Mouse (Mus musculus) neural tube, embryonic 13.5 days (tissue): ENCODE data around the gene Mybl2. TPM values are rescaled to one million over a fixed set of nuclear protein-coding genes. Genes with fewer than 3 reads are reported as not detected.
"Not testable (repeated sequence)": the region's sequence is repeated elsewhere in the genome, so short reads cannot be mapped to it uniquely, and the experiment has no call there.

Experiments used
- ATAC-seq: fragments of 200-750 bp; cut with Nextera tagmentation; 2 replicates; pipeline ENCODE4 v1.8.0; 2017; ENCODE audit warnings: low read depth, mild to moderate bottlenecking, moderate TSS enrichment, moderate library complexity
- H3K27ac ChIP-seq: fragments of 300-500 bp; sonication (generic); replicated peaks from 2 replicates; pipeline ENCODE4 v1.5.1; 2015; ENCODE audit warnings: moderate library complexity, mild to moderate bottlenecking, inconsistent platforms
- H3K27me3 ChIP-seq: fragments of 300-500 bp; sonication (generic); 2 replicates; pipeline ENCODE4 v1.6.1; 2015; ENCODE audit warnings: mild to moderate bottlenecking, inconsistent platforms
- H3K36me3 ChIP-seq: fragments of 300-500 bp; sonication (generic); 2 replicates; pipeline ENCODE4 v1.6.1; 2015; ENCODE audit warnings: mild to moderate bottlenecking, inconsistent platforms
- H3K4me1 ChIP-seq: fragments of 300-500 bp; sonication (generic); replicated peaks from 2 replicates; pipeline ENCODE4 v1.6.1; 2015; ENCODE audit warnings: inconsistent platforms
- H3K4me2 ChIP-seq: fragments of 300-500 bp; sonication (generic); 2 replicates; pipeline ENCODE4 v1.6.1; 2015; ENCODE audit warnings: inconsistent platforms, mild to moderate bottlenecking, moderate library complexity
- H3K4me3 ChIP-seq: fragments of 300-500 bp; sonication (generic); 2 replicates; pipeline ENCODE4 v1.5.1; 2015; ENCODE audit warnings: mild to moderate bottlenecking, inconsistent platforms
- H3K9ac ChIP-seq: fragments of 300-500 bp; sonication (generic); 2 replicates; pipeline ENCODE4 v1.6.1; 2015; ENCODE audit warnings: moderate library complexity, mild to moderate bottlenecking, inconsistent platforms
- H3K9me3 ChIP-seq: fragments of 300-500 bp; sonication (generic); 2 replicates; pipeline ENCODE4 v1.6.1; 2016; ENCODE audit warnings: inconsistent platforms
- WGBS: fragments of 180-500 bp; shearing (Covaris S2); methylation state at CpG from one replicate; pipeline ENCODE4 v1.1.7; 2015; 5-methylcytosine and 5-hydroxymethylcytosine counted together
- polyA plus RNA-seq: library from polyadenylated mRNA; unstranded; fragments of >200 nt; fragmentation: Nextera tagmentation; extraction: Ambion mirVana; gene quantifications from 2 replicates; pipeline ENCODE4 v1.2.1, GENCODE M21; 2015

Mybl2 gene
- polyA plus RNA-seq, 1 experiment from 2014 or later: 4.2 TPM

DNA sequence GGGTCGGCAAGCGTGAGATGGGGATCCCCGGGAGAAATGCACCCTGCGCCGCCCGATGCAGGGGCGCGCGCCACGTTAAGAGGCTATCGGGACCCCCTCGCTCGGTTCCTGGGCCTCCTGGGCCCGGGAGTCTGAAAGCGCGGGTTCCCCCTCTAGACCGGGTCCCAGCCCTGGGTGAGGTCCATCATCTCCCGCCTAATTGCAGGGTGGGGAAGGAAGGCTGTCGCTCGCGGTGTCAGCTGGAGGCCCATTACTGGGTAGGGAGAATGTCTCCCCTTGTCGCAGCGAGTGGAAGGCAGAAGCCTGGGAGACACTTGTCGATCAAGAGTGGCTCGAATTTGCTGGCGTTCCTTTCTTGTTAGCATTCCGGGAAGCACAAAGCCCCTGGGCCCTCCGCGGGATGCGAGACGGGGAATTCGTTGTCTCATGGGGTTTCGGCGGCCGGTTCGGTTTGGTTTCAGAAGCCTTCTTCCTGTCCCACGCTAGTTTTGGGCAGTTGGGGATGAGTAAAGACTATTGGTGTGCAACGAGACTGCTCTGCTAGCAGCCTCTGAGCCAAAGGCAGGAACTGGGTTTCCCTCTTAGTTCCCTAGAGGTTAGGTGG is 506 bp downstream of the Mybl2 start:
- Histone ChIP-seq H3K36me3 (peaks cover 5% of the 10 kb centered on the region; the same call in 1 of the 2 replicates), H3K27ac (no peak overlapping the region), H3K9ac (peak overlapping the region; percentile 22), H3K4me3 (peak overlapping the region; percentile 59), H3K4me1 (peaks cover 24% of the 10 kb centered on the region), H3K4me2 (peak overlapping the region; percentile 98), H3K9me3 (no peaks in the 10 kb centered on the region), H3K27me3 (peaks cover 16% of the 10 kb centered on the region)
- no peak for ATAC-seq
- under 1% methylated on average over 37 of the region's 38 CpGs for WGBS

- ATAC-seq: no peak
- H3K36me3 ChIP-seq: no peaks in the 10 kb centered on the region
- H3K9me3 ChIP-seq: no peaks in the 10 kb centered on the region
- no peak overlapping the region for H3K27ac ChIP-seq
- H3K4me2 ChIP-seq: peak overlapping the region; percentile 98
- no peak overlapping the region; the same call in 1 of the 2 replicates for H3K9ac ChIP-seq
- peaks cover 24% of the 10 kb centered on the region for H3K4me1 ChIP-seq
- H3K4me3 ChIP-seq: peak overlapping the region; percentile 59
- 41% methylated on average over 5 of the region's 5 CpGs for WGBS
- H3K27me3 ChIP-seq: peaks cover 16% of the 10 kb centered on the region
These were observed 1.2 kb downstream of the Mybl2 start for GRCm38 (mm10) chr2:163055715-163056114.

DNA sequence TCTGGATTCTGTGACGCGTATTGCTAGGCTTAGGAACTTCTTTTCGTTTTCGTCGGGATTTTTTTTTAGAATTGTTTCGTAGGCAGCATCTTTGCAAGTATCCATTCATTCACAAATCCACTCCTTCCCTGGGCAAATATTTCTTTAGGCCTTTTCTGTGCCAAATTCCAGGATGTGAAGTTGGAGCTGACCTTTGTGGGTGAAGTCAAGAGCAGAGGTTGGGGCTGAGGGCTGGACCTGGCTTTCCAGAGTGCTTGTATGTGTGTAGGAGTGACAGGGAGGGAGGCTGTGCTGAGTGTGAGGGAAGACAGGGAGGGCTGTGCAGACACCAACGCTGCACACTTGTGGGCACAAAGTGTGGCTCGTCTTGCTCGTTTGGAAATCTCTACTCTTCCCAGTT is 2.1 kb downstream of the Mybl2 start:
- Histone ChIP-seq H3K4me3 (no peak overlapping the region), H3K9me3 (no peaks in the 10 kb centered on the region), H3K9ac (no peak overlapping the region), H3K4me2 (no peak overlapping the region), H3K4me1 (peaks cover 24% of the 10 kb centered on the region), H3K27me3 (peaks cover 16% of the 10 kb centered on the region), H3K36me3 (no peaks in the 10 kb centered on the region), H3K27ac (no peak overlapping the region)
- no peak for ATAC-seq
- WGBS: 91% methylated on average over 9 of the region's 9 CpGs

DNA sequence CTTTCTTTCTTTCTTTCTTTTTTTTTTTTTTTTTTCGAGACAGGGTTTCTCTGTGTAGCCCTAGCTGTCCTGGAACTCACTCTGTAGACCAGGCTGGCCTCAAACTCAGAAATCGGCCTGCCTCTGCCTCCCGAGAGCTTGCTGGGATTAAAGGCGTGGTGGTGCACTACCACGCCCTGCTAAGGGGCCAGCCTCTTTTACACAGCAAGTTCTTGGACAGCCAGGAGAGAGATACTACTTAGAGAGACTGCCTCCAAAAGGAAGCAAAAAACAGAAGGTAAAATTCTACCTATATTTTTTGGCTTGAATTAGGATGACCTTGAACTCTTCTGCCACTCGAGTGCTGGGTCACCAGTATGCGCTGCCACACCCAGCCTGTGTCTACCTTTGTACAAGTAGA is 4.5 kb downstream of the Mybl2 start:
- H3K4me1 ChIP-seq: peaks cover 20% of the 10 kb centered on the region
- not testable (repeated sequence) for H3K4me2 ChIP-seq, H3K36me3 ChIP-seq, ATAC-seq, H3K9me3 ChIP-seq, H3K27ac ChIP-seq, H3K9ac ChIP-seq, H3K4me3 ChIP-seq
- peaks cover 13% of the 10 kb centered on the region for H3K27me3 ChIP-seq
- WGBS: 93% methylated on average over 7 of the region's 7 CpGs

DNA sequence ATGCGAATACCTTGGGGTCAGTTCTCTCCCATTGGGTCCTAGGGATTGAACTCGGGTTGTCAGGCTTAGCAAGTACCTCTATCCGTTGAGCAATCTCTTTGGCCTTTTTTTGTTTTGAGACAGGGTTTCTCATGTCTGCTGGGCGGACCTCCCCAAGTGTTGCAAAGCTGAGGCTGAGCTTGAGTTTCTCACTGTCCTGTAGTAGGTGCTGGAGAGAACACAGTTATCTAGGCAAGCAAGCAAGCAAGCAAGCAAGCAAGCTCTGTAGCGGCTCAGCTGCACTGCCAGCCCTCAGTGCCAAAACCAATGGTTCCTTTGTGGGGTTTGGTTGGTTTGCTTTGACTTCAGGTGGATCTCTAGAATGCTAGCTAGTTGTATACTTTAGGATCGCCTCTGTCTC is 6.1 kb downstream of the Mybl2 start:
- H3K9ac ChIP-seq: no peak overlapping the region
- no peak overlapping the region for H3K27ac ChIP-seq
- 81% methylated on average over 6 of the region's 6 CpGs for WGBS
- H3K9me3 ChIP-seq: no peaks in the 10 kb centered on the region
- H3K27me3 ChIP-seq: 0 out of 2 replicates have a peak, but pooled peaks cover 3% of the 10 kb centered on the region
- no peaks in the 10 kb centered on the region for H3K36me3 ChIP-seq
- H3K4me3 ChIP-seq: no peak overlapping the region
- no peak overlapping the region for H3K4me2 ChIP-seq
- ATAC-seq: no peak
- H3K4me1 ChIP-seq: peaks cover 7% of the 10 kb centered on the region; the same call in 1 of the 2 replicates

- no peak overlapping the region for H3K9ac ChIP-seq
- H3K36me3 ChIP-seq: no peaks in the 10 kb centered on the region
- WGBS: 85% methylated on average over 8 of the region's 8 CpGs
- H3K27me3 ChIP-seq: no peaks in the 10 kb centered on the region
- H3K4me3 ChIP-seq: no peak overlapping the region
- no peak for ATAC-seq
- no peak overlapping the region for H3K4me2 ChIP-seq
- H3K4me1 ChIP-seq: no peaks in the 10 kb centered on the region
- H3K27ac ChIP-seq: no peak overlapping the region
- H3K9me3 ChIP-seq: no peaks in the 10 kb centered on the region
These were observed 7.0 kb downstream of the Mybl2 start for GRCm38 (mm10) chr2:163061203-163062118.

DNA sequence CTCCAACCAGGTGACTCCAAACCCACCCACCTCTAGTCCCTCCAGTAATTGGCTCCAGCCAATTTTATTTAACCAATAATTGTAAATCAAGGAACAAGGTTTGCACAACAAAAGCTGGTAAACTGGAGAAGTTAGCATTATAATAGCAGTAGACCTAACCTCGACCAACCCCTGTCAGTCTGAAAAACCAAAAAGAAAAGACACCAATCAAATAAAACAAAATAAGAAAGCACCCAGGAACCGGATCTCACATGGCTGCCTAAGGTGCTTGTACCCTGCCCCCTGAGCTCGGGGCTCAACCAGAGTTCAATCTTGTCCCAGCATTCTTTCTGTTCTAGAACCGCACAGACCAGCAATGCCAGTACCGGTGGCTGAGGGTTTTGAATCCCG is 7.6 kb downstream of the Mybl2 start:
- WGBS: 48% methylated on average over 6 of the region's 6 CpGs
- no peak for ATAC-seq
- H3K9me3 ChIP-seq: no peaks in the 10 kb centered on the region
- no peak overlapping the region for H3K4me2 ChIP-seq
- no peak overlapping the region for H3K4me3 ChIP-seq
- H3K36me3 ChIP-seq: no peaks in the 10 kb centered on the region
- no peak overlapping the region for H3K27ac ChIP-seq
- no peaks in the 10 kb centered on the region for H3K27me3 ChIP-seq
- no peak overlapping the region for H3K9ac ChIP-seq
- no peaks in the 10 kb centered on the region for H3K4me1 ChIP-seq

- WGBS: 90% methylated on average over 6 of the region's 6 CpGs
These were observed 11.8 kb downstream of the Mybl2 start for GRCm38 (mm10) chr2:163066326-163066725.

GRCm38 (mm10) chr2:163067233-163067632 is 12.7 kb downstream of the Mybl2 start:
- no peaks in the 10 kb centered on the region for H3K27me3 ChIP-seq
- no peaks in the 10 kb centered on the region for H3K9me3 ChIP-seq
- WGBS: 84% methylated on average over 1 of the region's 1 CpGs
- H3K4me1 ChIP-seq: no peaks in the 10 kb centered on the region
- ATAC-seq: no peak
- no peak overlapping the region for H3K27ac ChIP-seq
- no peak overlapping the region for H3K4me2 ChIP-seq
- no peak overlapping the region for H3K4me3 ChIP-seq
- H3K9ac ChIP-seq: no peak overlapping the region
- H3K36me3 ChIP-seq: no peaks in the 10 kb centered on the region

More at GRCm38 (mm10) chr2:163066326-163066725, 11.8 kb downstream of the Mybl2 start:
- Histone ChIP-seq H3K9ac (no peak overlapping the region), H3K9me3 (no peaks in the 10 kb centered on the region), H3K27ac (no peak overlapping the region), H3K4me3 (no peak overlapping the region), H3K27me3 (no peaks in the 10 kb centered on the region), H3K36me3 (no peaks in the 10 kb centered on the region), H3K4me2 (no peak overlapping the region), H3K4me1 (no peaks in the 10 kb centered on the region)
- no peak for ATAC-seq

DNA sequence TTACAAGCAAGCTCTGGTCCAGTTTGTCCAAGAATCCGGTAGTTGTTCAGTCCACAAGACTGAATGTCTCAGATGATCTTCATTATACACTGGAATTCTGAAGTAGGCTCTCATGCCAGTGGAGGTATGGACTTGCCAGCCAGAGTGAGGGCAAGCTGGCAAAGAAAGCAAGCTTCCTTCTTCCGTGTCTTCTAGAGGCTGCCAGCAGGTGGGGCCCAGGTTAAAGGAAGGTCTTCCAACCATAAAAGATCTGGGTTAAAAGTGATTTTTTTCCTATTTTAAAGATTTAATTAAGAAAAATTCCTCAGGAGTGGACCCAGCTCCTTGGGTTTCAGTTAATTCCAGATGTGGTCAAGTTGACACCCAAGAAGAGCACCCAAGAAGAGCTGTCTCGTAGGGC is 15.7 kb downstream of the Mybl2 start:
- ATAC-seq: no peak
- H3K4me1 ChIP-seq: no peaks in the 10 kb centered on the region
- WGBS: 89% methylated on average over 3 of the region's 3 CpGs

DNA sequence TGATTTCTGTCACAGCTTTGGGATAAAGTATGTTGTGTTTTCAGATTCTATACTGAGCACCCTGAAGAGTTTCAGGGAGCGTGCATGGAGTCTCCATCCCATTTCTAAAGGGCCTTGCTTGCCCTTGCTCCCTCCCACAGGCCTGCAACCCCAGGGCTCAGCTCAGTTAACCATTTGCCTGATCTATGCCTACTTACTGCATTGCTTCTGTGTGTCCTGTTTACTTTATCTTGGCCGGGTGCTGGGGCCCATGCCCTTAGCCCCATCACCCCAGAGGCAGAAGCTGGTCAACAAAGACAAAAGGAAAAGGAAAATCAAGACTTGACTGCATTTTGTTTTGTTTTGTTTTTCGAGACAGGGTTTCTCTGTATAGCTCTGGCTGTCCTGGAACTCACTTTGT is 17.1 kb downstream of the Mybl2 start:
- no peak overlapping the region for H3K9ac ChIP-seq
- no peaks in the 10 kb centered on the region for H3K9me3 ChIP-seq
- H3K27ac ChIP-seq: no peak overlapping the region
- ATAC-seq: no peak
- H3K36me3 ChIP-seq: peaks cover 6% of the 10 kb centered on the region; the same call in 1 of the 2 replicates
- H3K4me3 ChIP-seq: no peak overlapping the region
- H3K4me2 ChIP-seq: no peak overlapping the region
- WGBS: 84% methylated on average over 3 of the region's 3 CpGs
- H3K27me3 ChIP-seq: no peaks in the 10 kb centered on the region
- H3K4me1 ChIP-seq: no peaks in the 10 kb centered on the region

More for the DNA sequence above, 15.7 kb downstream of the Mybl2 start:
- no peak overlapping the region for H3K4me2 ChIP-seq
- peaks cover 6% of the 10 kb centered on the region; the same call in 1 of the 2 replicates for H3K36me3 ChIP-seq
- no peak overlapping the region for H3K4me3 ChIP-seq
- H3K27ac ChIP-seq: no peak overlapping the region
- H3K27me3 ChIP-seq: no peaks in the 10 kb centered on the region
- no peak overlapping the region for H3K9ac ChIP-seq
- H3K9me3 ChIP-seq: no peaks in the 10 kb centered on the region

DNA sequence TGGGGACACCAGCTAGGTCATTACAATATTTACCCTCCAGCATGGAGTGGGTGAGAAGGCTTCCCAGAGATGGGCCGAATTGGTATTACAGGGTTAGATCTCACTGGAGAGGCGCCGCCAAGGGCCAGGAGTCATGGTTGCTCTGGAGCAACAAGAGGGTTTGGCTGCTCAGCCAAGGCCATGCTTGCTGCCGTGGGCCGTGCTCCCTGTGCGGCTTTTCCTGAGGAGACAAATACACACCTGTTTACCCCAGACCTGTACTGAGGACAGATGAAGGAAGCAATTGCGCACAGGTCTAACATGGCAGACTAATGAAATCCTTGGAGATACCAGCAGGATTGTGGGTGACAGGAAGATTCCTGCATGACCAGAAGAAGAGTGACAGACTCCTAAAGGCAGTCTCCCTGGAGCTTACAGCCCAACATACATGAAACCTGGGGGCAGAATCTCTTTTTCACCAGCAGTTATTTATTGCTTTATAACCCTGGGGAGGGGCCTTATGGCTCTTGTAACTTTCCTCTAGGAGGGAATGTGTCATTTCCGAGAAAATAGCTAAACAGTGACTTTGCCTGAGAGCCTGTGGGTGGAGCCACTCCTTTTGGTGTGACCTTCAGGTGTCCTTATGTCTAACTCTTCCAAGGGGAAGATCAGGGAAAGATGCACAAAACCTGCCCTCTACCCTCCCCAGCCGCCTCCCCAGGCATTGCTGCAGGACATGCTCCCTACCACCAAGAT is 18.7 kb downstream of the Mybl2 start:
- ATAC-seq: no peak
- no peak overlapping the region for H3K27ac ChIP-seq
- no peak overlapping the region for H3K9ac ChIP-seq
- H3K4me1 ChIP-seq: no peaks in the 10 kb centered on the region
- H3K4me2 ChIP-seq: no peak overlapping the region
- no peaks in the 10 kb centered on the region for H3K9me3 ChIP-seq
- 81% methylated on average over 9 of the region's 9 CpGs for WGBS
- H3K4me3 ChIP-seq: no peak overlapping the region
- H3K36me3 ChIP-seq: peaks cover 6% of the 10 kb centered on the region; the same call in 1 of the 2 replicates
- H3K27me3 ChIP-seq: no peaks in the 10 kb centered on the region
